8 mouse cellular contexts compared by ENCODE assay signal in the genomic region with DNA sequence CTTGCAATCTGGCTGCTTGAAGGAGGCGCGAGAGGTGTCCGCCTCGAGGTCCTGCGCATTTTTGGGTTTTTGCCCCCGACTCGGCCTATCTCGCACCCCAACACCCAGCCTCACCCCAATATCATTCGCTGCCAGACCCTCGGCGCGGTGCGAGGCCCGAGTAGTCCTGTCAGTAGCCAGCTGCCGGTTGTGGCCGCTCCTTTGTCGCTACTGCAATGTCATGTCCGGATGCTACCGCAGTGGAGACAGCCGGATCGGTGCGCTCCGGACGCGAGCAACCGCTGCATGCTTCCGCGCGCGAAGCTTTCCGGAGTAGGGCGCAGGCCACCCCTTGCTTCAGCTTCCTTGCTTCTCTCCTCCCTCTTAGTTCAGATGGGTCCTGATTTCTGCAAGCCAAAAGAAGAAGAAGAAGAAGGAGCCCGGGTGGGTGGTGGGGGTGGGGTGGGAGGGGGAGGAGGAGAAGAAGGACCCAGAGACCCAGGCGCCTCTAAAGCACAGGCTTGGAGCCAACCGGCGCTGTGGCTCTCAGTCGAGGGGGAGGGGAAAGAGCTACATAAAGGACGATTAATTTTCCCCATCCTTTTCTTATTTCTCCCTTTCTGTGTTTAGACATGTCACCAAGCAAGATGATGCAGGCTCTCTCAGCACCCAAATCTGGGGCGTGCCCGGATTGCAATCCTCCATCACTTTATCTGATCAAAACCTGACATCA. TPM values are rescaled to one million over a fixed set of nuclear protein-coding genes. Genes with fewer than 3 reads are reported as not detected.
DNase-seq lines count a peak whose midpoint lies in the region; ATAC-seq and TF ChIP-seq lines count a peak whose summit lies in the region.

No protein-coding gene starts in this region.

- 0 out of 2 replicates have a peak, but pooled peaks have one; percentile 26 for TF ChIP-seq POLR2A in heart, adult 2 months (IDR thresholded peaks at IDR 0.05; ENCODE audit: insufficient read depth, low read depth, low read length)
- no peak for TF ChIP-seq POLR2A in myocyte (IDR thresholded peaks at IDR 0.05; ENCODE audit: insufficient read length, low read depth)

- peaks cover 16% of the 10 kb centered on the region for H3K4me1 ChIP-seq in embryonic facial prominence, embryonic 10.5 days
- peaks cover 1% of the 10 kb centered on the region for H3K4me1 ChIP-seq in heart, adult 2 months (ENCODE audit: control insufficient read depth, insufficient read depth, low read length)
- H3K4me1 ChIP-seq in kidney, embryonic 15.5 days: peaks cover 26% of the 10 kb centered on the region
- H3K4me1 ChIP-seq in liver, embryonic 13.5 days (replicated peaks): peaks cover 55% of the 10 kb centered on the region

- H3K27me3 ChIP-seq in embryonic facial prominence, embryonic 10.5 days (replicated peaks; ENCODE audit: low read depth, poor library complexity, severe bottlenecking): no peaks in the 10 kb centered on the region
- no peaks in the 10 kb centered on the region for H3K27me3 ChIP-seq in heart, adult 2 months (ENCODE audit: control insufficient read depth, insufficient read depth, low read length)
- peaks cover 4% of the 10 kb centered on the region; the same call in 1 of the 2 replicates for H3K27me3 ChIP-seq in kidney, embryonic 15.5 days
- 0 out of 2 replicates have a peak, but pooled peaks cover 6% of the 10 kb centered on the region for H3K27me3 ChIP-seq in liver, embryonic 13.5 days
- no peaks in the 10 kb centered on the region for H3K27me3 ChIP-seq in myocyte (ENCODE audit: control insufficient read depth, insufficient read depth, insufficient read length)
- H3K27me3 ChIP-seq in splenic B cell, adult 2 months (ENCODE audit: control insufficient read depth, insufficient read depth, low read length, poor library complexity, severe bottlenecking): no peaks in the 10 kb centered on the region

- peak overlapping the region; percentile 53 for H3ac ChIP-seq in myocyte (ENCODE audit: control insufficient read depth, insufficient read length)

- no peaks in the 10 kb centered on the region for H3K9me3 ChIP-seq in embryonic facial prominence, embryonic 10.5 days
- H3K9me3 ChIP-seq in kidney, embryonic 15.5 days (replicated peaks): no peaks in the 10 kb centered on the region
- no peaks in the 10 kb centered on the region for H3K9me3 ChIP-seq in liver, embryonic 13.5 days (replicated peaks)

- DNase-seq in adrenal gland, adult (ENCODE audit: inconsistent age in 2 of 2, low spot score in 1 of 2): peak; percentile 16 to 56
- DNase-seq in adrenal gland, postnatal 4 days (ENCODE audit: low spot score in 2 of 2): no peak
- DNase-seq in embryonic facial prominence, embryonic 10.5 days (ENCODE audit: low spot score): peak; percentile 72
- DNase-seq in heart, adult 2 months: peak; percentile 67 to 69
- peak; percentile 69 for DNase-seq in liver, embryonic 13.5 days
- peak; percentile 61 for DNase-seq in splenic B cell, adult 2 months (ENCODE audit: low read depth, low spot score)

- no peak for TF ChIP-seq EP300 in heart, adult 2 months (IDR thresholded peaks at IDR 0.05; ENCODE audit: insufficient read depth, low read depth, low read length)

- peak overlapping the region; percentile 93 for H3K27ac ChIP-seq in embryonic facial prominence, embryonic 10.5 days (replicated peaks)
- peak overlapping the region; percentile 71 for H3K27ac ChIP-seq in heart, adult 2 months
- H3K27ac ChIP-seq in kidney, embryonic 15.5 days: peak overlapping the region; percentile 64
- peak overlapping the region; percentile 90 for H3K27ac ChIP-seq in liver, embryonic 13.5 days

- peak overlapping the region; percentile 93 for H3K4me2 ChIP-seq in kidney, embryonic 15.5 days
- peak overlapping the region; percentile 86 for H3K4me2 ChIP-seq in liver, embryonic 13.5 days
- peak overlapping the region; percentile 85 for H3K4me2 ChIP-seq in myocyte (ENCODE audit: low read depth)

- H3K36me3 ChIP-seq in embryonic facial prominence, embryonic 10.5 days (replicated peaks): peaks cover 20% of the 10 kb centered on the region
- H3K36me3 ChIP-seq in heart, adult 2 months (ENCODE audit: control insufficient read depth, insufficient read depth, low read length): no peaks in the 10 kb centered on the region
- H3K36me3 ChIP-seq in kidney, embryonic 15.5 days: peaks cover 23% of the 10 kb centered on the region
- peaks cover 31% of the 10 kb centered on the region for H3K36me3 ChIP-seq in liver, embryonic 13.5 days
- H3K36me3 ChIP-seq in myocyte (ENCODE audit: control insufficient read depth, insufficient read depth): no peaks in the 10 kb centered on the region
- H3K36me3 ChIP-seq in splenic B cell, adult 2 months (ENCODE audit: control insufficient read depth, insufficient read depth, low read length, poor library complexity, severe bottlenecking): no peaks in the 10 kb centered on the region

- 0 out of 2 replicates have a peak, but pooled peaks cover 1% of the 10 kb centered on the region for H3K79me2 ChIP-seq in heart, adult 2 months (replicated peaks; ENCODE audit: control insufficient read depth, insufficient read depth, low read length)
- H3K79me2 ChIP-seq in myocyte (ENCODE audit: control insufficient read depth, insufficient read depth): no peaks in the 10 kb centered on the region

- 1% methylated on average over 40 of the region's 40 CpGs for WGBS in embryonic facial prominence, embryonic 10.5 days
- 2% methylated on average over 39 of the region's 40 CpGs for WGBS in heart, adult 2 months
- WGBS in kidney, embryonic 15.5 days: under 1% methylated on average over 38 of the region's 40 CpGs
- WGBS in liver, embryonic 13.5 days (ENCODE audit: insufficient replicate concordance): under 1% methylated on average over 40 of the region's 40 CpGs

- ATAC-seq in kidney, embryonic 15.5 days (replicated peaks; ENCODE audit: low FRiP score): peak; percentile 30
- peak; percentile 67 for ATAC-seq in liver, embryonic 13.5 days (ENCODE audit: low read depth)

- H3K9ac ChIP-seq in heart, adult 2 months (ENCODE audit: low read depth, low read length): peak overlapping the region; percentile 86
- peak overlapping the region; percentile 75 for H3K9ac ChIP-seq in kidney, embryonic 15.5 days
- peak overlapping the region; percentile 98 for H3K9ac ChIP-seq in liver, embryonic 13.5 days

- peak overlapping the region; percentile 91 for H3K4me3 ChIP-seq in embryonic facial prominence, embryonic 10.5 days
- H3K4me3 ChIP-seq in heart, adult 2 months: peak overlapping the region; percentile 89
- H3K4me3 ChIP-seq in kidney, embryonic 15.5 days (replicated peaks): peak overlapping the region; percentile 71
- peak overlapping the region; percentile 97 for H3K4me3 ChIP-seq in liver, embryonic 13.5 days (replicated peaks)
- H3K4me3 ChIP-seq in myocyte: peak overlapping the region; percentile 32

- intact Hi-C loops in heart, adult 2 months (cut with DNase I): loop anchor here (5.0 kb wide), 1 partner anchor 60 kb away; no protein-coding TSS in a partner anchor

- TF ChIP-seq CTCF in heart, adult 2 months (IDR thresholded peaks at IDR 0.05): no peak

TF ChIP-seq in myocyte, 11 proteins besides CTCF, POLR2A, EP300 and RAD21:
- no peak for TF ChIP-seq TCF3 (IDR thresholded peaks at IDR 0.05; ENCODE audit: insufficient read length, low read depth)
- TF ChIP-seq E2F4 (IDR thresholded peaks at IDR 0.05; ENCODE audit: insufficient read depth): no peak
- TF ChIP-seq MYOG (IDR thresholded peaks at IDR 0.05; ENCODE audit: control insufficient read depth in 1 of 3, insufficient read depth in 1 of 3, insufficient read length in 2 of 3, low read depth in 2 of 3): peak in 1 of 3 experiments; percentile 33
- TF ChIP-seq TCF12 (IDR thresholded peaks at IDR 0.05; ENCODE audit: insufficient read depth, poor library complexity, severe bottlenecking): no peak
- no peak for TF ChIP-seq REST (IDR thresholded peaks at IDR 0.05; ENCODE audit: insufficient read depth, insufficient read length)
- TF ChIP-seq POLR2AphosphoS2 (IDR thresholded peaks at IDR 0.05; ENCODE audit: insufficient read length, low read depth): no peak

RNA-seq across cellular contexts. Expression of gene Tnfrsf21, which starts 1.1 kb away (rescaled TPM):
- total RNA-seq in adrenal gland, postnatal 4 days (2021): 10 to 100 TPM; 11.0 to 19.9 TPM
- polyA plus RNA-seq in embryonic facial prominence, embryonic 10.5 days (2016; fragmentation: Nextera tagmentation; extraction: Ambion mirVana): 23.6 and 25.2 TPM in 2 replicates
- total RNA-seq in heart, adult 2 months (2021): 10 to 100 TPM in 1 of 2 experiments, 1 to 10 TPM in 1; 9.2 to 14.2 TPM
- 14.6 and 19.6 TPM in 2 replicates for polyA plus RNA-seq in heart, adult 2 months (2012; rRNA removed)
- 51.9 and 53.8 TPM in 2 replicates for polyA plus RNA-seq in kidney, embryonic 15.5 days (2015; fragmentation: Nextera tagmentation; extraction: Ambion mirVana)
- polyA plus RNA-seq in liver, embryonic 13.5 days (2015; fragmentation: Nextera tagmentation; extraction: Ambion mirVana): 25.6 and 28.7 TPM in 2 replicates
- polyA plus RNA-seq in myocyte (2012; fragmentation: generic; extraction: Trizol): 2.6 TPM

Comparison
In these comparisons a context has a peak if more than half of its experiments do, and no peak if none do; other contexts are left out.
1. DNase-seq: peak in adrenal gland, adult (2 of 2), embryonic facial prominence, embryonic 10.5 days (single experiment), heart, adult 2 months (2 of 2), liver, embryonic 13.5 days (single experiment) and splenic B cell, adult 2 months (single experiment); none in adrenal gland, postnatal 4 days (0 of 2).
2. H3K4me3 ChIP-seq: peak in every context shown above with its lines; median percentile 97 in liver, embryonic 13.5 days; 91 in embryonic facial prominence, embryonic 10.5 days; 89 in heart, adult 2 months; 71 in kidney, embryonic 15.5 days; 32 in myocyte.
3. Peak in every context shown above with its lines, with median percentiles within 50 percentile points of each other: H3K27ac ChIP-seq, H3K9ac ChIP-seq and H3K4me2 ChIP-seq.